In genomic region chr2:41672131-41672530, GRCm38 (mm10) we compare ENCODE assay signal across 23 mouse cellular contexts.
DNase-seq lines count a peak whose midpoint lies in the region; ATAC-seq lines count a peak whose summit lies in the region.
"Had no signal": no experiment of that assay in that cellular context is flagged by ENCODE, and none has a peak within 500 bp of the region (broad histone marks: within the 10 kb centered on the region; RNA-seq: fewer than 3 reads in every experiment).

No protein-coding gene starts in this region.

- ATAC-seq in cerebellum, adult (ENCODE audit: insufficient number of reproducible peaks, low FRiP score, low TSS enrichment) = no peak
- ATAC-seq in hindbrain, embryonic 12.5 days (ENCODE audit: low FRiP score) = no peak
- ATAC-seq: CD4-positive, CD25-positive, alpha-beta regulatory T cell, adult 4 months; forebrain, embryonic 16.5 days; intestine, embryonic 16.5 days had no signal

- no peak overlapping the region for H3K4me2 ChIP-seq in hindbrain, embryonic 12.5 days (replicated peaks)
- H3K4me2 ChIP-seq: embryonic facial prominence, embryonic 15.5 days; hindbrain, embryonic 15.5 days had no signal

- H3K4me3 ChIP-seq in hindbrain, embryonic 10.5 days = no peak overlapping the region
- H3K4me3 ChIP-seq in hindbrain, embryonic 12.5 days = no peak overlapping the region
- H3K4me3 ChIP-seq: embryonic facial prominence, embryonic 15.5 days; erythroblast, embryonic 14.5 days; gastrocnemius, adult 2 months; hindbrain, embryonic 15.5 days had no signal

- H3K36me3 ChIP-seq in hindbrain, embryonic 10.5 days = no peaks in the 10 kb centered on the region
- H3K36me3 ChIP-seq in hindbrain, embryonic 12.5 days = no peaks in the 10 kb centered on the region
- H3K36me3 ChIP-seq: embryonic facial prominence, embryonic 15.5 days; G1E; hindbrain, embryonic 15.5 days had no signal

- H3K4me1 ChIP-seq in hindbrain, embryonic 10.5 days (replicated peaks) = peaks cover 6% of the 10 kb centered on the region
- H3K4me1 ChIP-seq in hindbrain, embryonic 12.5 days = no peaks in the 10 kb centered on the region
- H3K4me1 ChIP-seq: embryonic facial prominence, embryonic 15.5 days; hindbrain, embryonic 15.5 days had no signal

- no peak overlapping the region for H3K9ac ChIP-seq in hindbrain, embryonic 12.5 days
- H3K9ac ChIP-seq: embryonic facial prominence, embryonic 15.5 days; hindbrain, embryonic 15.5 days had no signal

- DNase-seq in cerebellum, adult 11 months = peak; percentile 11
- no peak for DNase-seq in hindbrain, embryonic 10.5 days (ENCODE audit: low spot score)
- DNase-seq in cerebellum, adult 9-11 months = peak; percentile 34
- peak; percentile 38 to 44 for DNase-seq in cerebellum, postnatal 36 days
- DNase-seq in left cerebral cortex, adult 8-10 months (ENCODE audit: low spot score in 2 of 2) = no peak
- DNase-seq: adrenal gland, adult 8-10 months; adrenal gland, postnatal 36 days; B cell, adult 2 months; embryo, embryonic 11 days; gastrocnemius, adult 2 months; gastrocnemius, postnatal 36 days; heart, adult 11 months; heart, postnatal 14 days; kidney, adult 2 months had no signal

- H3K27me3 ChIP-seq in hindbrain, embryonic 10.5 days (ENCODE audit: insufficient read depth, poor library complexity, severe bottlenecking) = no peaks in the 10 kb centered on the region
- no peaks in the 10 kb centered on the region for H3K27me3 ChIP-seq in hindbrain, embryonic 12.5 days
- H3K27me3 ChIP-seq: embryonic facial prominence, embryonic 15.5 days; hindbrain, embryonic 15.5 days had no signal

- H3K27ac ChIP-seq in hindbrain, embryonic 10.5 days = peak overlapping the region; percentile 67; the same call in 1 of the 2 replicates
- H3K27ac ChIP-seq in hindbrain, embryonic 12.5 days = no peak overlapping the region
- H3K27ac ChIP-seq: embryonic facial prominence, embryonic 15.5 days; gastrocnemius, adult 2 months; hindbrain, embryonic 15.5 days had no signal

- 83% methylated on average over 4 of the region's 4 CpGs for WGBS in hindbrain, embryonic 10.5 days
- 82% methylated on average over 4 of the region's 4 CpGs for whole genome bisulfite sequencing in hindbrain, embryonic 12.5 days

- no peaks in the 10 kb centered on the region for H3K9me3 ChIP-seq in hindbrain, embryonic 10.5 days
- no peaks in the 10 kb centered on the region for H3K9me3 ChIP-seq in hindbrain, embryonic 12.5 days (replicated peaks)
- H3K9me3 ChIP-seq: embryonic facial prominence, embryonic 15.5 days; G1E; hindbrain, embryonic 15.5 days had no signal

Comparison
In these comparisons a context has a peak if more than half of its experiments do, and no peak if none do; other contexts are left out.
1. DNase-seq: peak in cerebellum, adult 11 months (single experiment), cerebellum, adult 9-11 months (single experiment) and cerebellum, postnatal 36 days (2 of 2); none in hindbrain, embryonic 10.5 days (single experiment) and left cerebral cortex, adult 8-10 months (0 of 2).